In genomic region chr6:114293511-114293910, GRCm38 (mm10) we compare ENCODE assay signal across 14 mouse cellular contexts. TPM values are rescaled to one million over a fixed set of nuclear protein-coding genes. Genes with fewer than 3 reads are reported as not detected.
DNase-seq lines count a peak whose midpoint lies in the region; ATAC-seq and TF ChIP-seq lines count a peak whose summit lies in the region.
"Had no signal": no experiment of that assay in that cellular context is flagged by ENCODE, and none has a peak within 500 bp of the region (broad histone marks: within the 10 kb centered on the region; RNA-seq: fewer than 3 reads in every experiment).

No protein-coding gene starts in this region.

- no peaks in the 10 kb centered on the region for H3K36me3 ChIP-seq in heart, embryonic 11.5 days (ENCODE audit: control insufficient read depth, insufficient read depth, low read length)
- no peaks in the 10 kb centered on the region for H3K36me3 ChIP-seq in lung, embryonic 14.5 days (ENCODE audit: insufficient read depth)
- no peaks in the 10 kb centered on the region for H3K36me3 ChIP-seq in lung, postnatal 0 days (ENCODE audit: insufficient read depth, low read length)
- no peaks in the 10 kb centered on the region for H3K36me3 ChIP-seq in hindbrain, embryonic 14.5 days (replicated peaks; ENCODE audit: control insufficient read depth, insufficient read depth)
- H3K36me3 ChIP-seq in midbrain, embryonic 16.5 days (ENCODE audit: control insufficient read depth, insufficient read depth, low read length), result no peaks in the 10 kb centered on the region

- H3K4me3 ChIP-seq in heart, embryonic 11.5 days (ENCODE audit: low read depth, low read length), result no peak overlapping the region
- H3K4me3 ChIP-seq in lung, embryonic 14.5 days (ENCODE audit: low read depth, low read length), result no peak overlapping the region
- H3K4me3 ChIP-seq in lung, postnatal 0 days (ENCODE audit: low read depth, low read length), result no peak overlapping the region
- no peak overlapping the region for H3K4me3 ChIP-seq in hindbrain, embryonic 14.5 days (replicated peaks; ENCODE audit: low read length)
- no peak overlapping the region for H3K4me3 ChIP-seq in midbrain, embryonic 16.5 days (ENCODE audit: low read depth, low read length)

- TF ChIP-seq EP300 in lung, postnatal 0 days (IDR thresholded peaks at IDR 0.05), result no peak

- no peak overlapping the region for H3K27ac ChIP-seq in heart, embryonic 11.5 days (ENCODE audit: low read depth, low read length)
- H3K27ac ChIP-seq in lung, embryonic 14.5 days (ENCODE audit: low read depth), result no peak overlapping the region
- H3K27ac ChIP-seq in lung, postnatal 0 days (ENCODE audit: low read length), result no peak overlapping the region
- 0 out of 2 replicates have a peak overlapping the region, but pooled peaks have one; percentile 9 for H3K27ac ChIP-seq in hindbrain, embryonic 14.5 days
- peak overlapping the region; percentile 87 for H3K27ac ChIP-seq in midbrain, embryonic 16.5 days (ENCODE audit: low read length)
- H3K27ac ChIP-seq: macrophage had no signal

- no peak for ATAC-seq in heart, embryonic 11.5 days (replicated peaks; ENCODE audit: insufficient number of reproducible peaks, low FRiP score, low TSS enrichment)
- ATAC-seq in lung, embryonic 14.5 days (ENCODE audit: insufficient read depth), result no peak
- no peak for ATAC-seq in lung, postnatal 0 days
- no peak for ATAC-seq in hindbrain, embryonic 14.5 days (ENCODE audit: low FRiP score)
- no peak for ATAC-seq in midbrain, embryonic 16.5 days
- ATAC-seq: Patski had no signal

- TF ChIP-seq CTCF in lung, embryonic 14.5 days (IDR thresholded peaks at IDR 0.05; ENCODE audit: low read depth), result no peak
- no peak for TF ChIP-seq CTCF in lung, postnatal 0 days (IDR thresholded peaks at IDR 0.05)

- WGBS in heart, embryonic 11.5 days (ENCODE audit: insufficient replicate concordance), result 24% methylated on average over 8 of the region's 8 CpGs
- WGBS in lung, embryonic 14.5 days, result 17% methylated on average over 8 of the region's 8 CpGs
- WGBS in lung, postnatal 0 days, result 14% methylated on average over 8 of the region's 8 CpGs
- WGBS in hindbrain, embryonic 14.5 days, result 40% methylated on average over 8 of the region's 8 CpGs
- 14% methylated on average over 8 of the region's 8 CpGs for WGBS in midbrain, embryonic 16.5 days

- H3K4me1 ChIP-seq in heart, embryonic 11.5 days (ENCODE audit: control insufficient read depth, insufficient read depth, low read length), result no peaks in the 10 kb centered on the region; the same call in 1 of the 2 replicates
- H3K4me1 ChIP-seq in lung, embryonic 14.5 days (ENCODE audit: insufficient read depth), result peaks cover 3% of the 10 kb centered on the region; the same call in 1 of the 2 replicates
- H3K4me1 ChIP-seq in lung, postnatal 0 days (ENCODE audit: insufficient read depth, low read depth, low read length), result no peaks in the 10 kb centered on the region
- H3K4me1 ChIP-seq in hindbrain, embryonic 14.5 days (replicated peaks; ENCODE audit: control insufficient read depth, insufficient read depth, low read length), result peaks cover 85% of the 10 kb centered on the region
- H3K4me1 ChIP-seq in midbrain, embryonic 16.5 days (ENCODE audit: control insufficient read depth, insufficient read depth, low read length), result peaks cover 89% of the 10 kb centered on the region

- H3K27me3 ChIP-seq in heart, embryonic 11.5 days (ENCODE audit: control insufficient read depth, insufficient read depth, low read length), result peaks cover 16% of the 10 kb centered on the region
- peaks cover 3% of the 10 kb centered on the region; the same call in 1 of the 2 replicates for H3K27me3 ChIP-seq in lung, embryonic 14.5 days (ENCODE audit: insufficient read depth, low read length)
- H3K27me3 ChIP-seq in lung, postnatal 0 days (replicated peaks; ENCODE audit: insufficient read depth, low read length), result no peaks in the 10 kb centered on the region
- H3K27me3 ChIP-seq in hindbrain, embryonic 14.5 days (ENCODE audit: control insufficient read depth, insufficient read depth, low read length), result no peaks in the 10 kb centered on the region
- no peaks in the 10 kb centered on the region for H3K27me3 ChIP-seq in midbrain, embryonic 16.5 days (ENCODE audit: control insufficient read depth, insufficient read depth, low read depth, low read length)

- no peaks in the 10 kb centered on the region for H3K9me3 ChIP-seq in heart, embryonic 11.5 days (replicated peaks; ENCODE audit: control insufficient read depth, low read length)
- no peaks in the 10 kb centered on the region for H3K9me3 ChIP-seq in lung, embryonic 14.5 days (ENCODE audit: low read depth, low read length)
- no peaks in the 10 kb centered on the region for H3K9me3 ChIP-seq in lung, postnatal 0 days (ENCODE audit: low read length)
- no peaks in the 10 kb centered on the region for H3K9me3 ChIP-seq in hindbrain, embryonic 14.5 days (ENCODE audit: control insufficient read depth, low read length)
- no peaks in the 10 kb centered on the region for H3K9me3 ChIP-seq in midbrain, embryonic 16.5 days (replicated peaks; ENCODE audit: control insufficient read depth, low read length, poor library complexity, severe bottlenecking)

- no peak overlapping the region for H3K9ac ChIP-seq in heart, embryonic 11.5 days (ENCODE audit: low read depth, low read length)
- H3K9ac ChIP-seq in lung, embryonic 14.5 days, result no peak overlapping the region
- no peak overlapping the region for H3K9ac ChIP-seq in lung, postnatal 0 days (replicated peaks; ENCODE audit: low read depth)
- H3K9ac ChIP-seq in hindbrain, embryonic 14.5 days, result no peak overlapping the region
- H3K9ac ChIP-seq in midbrain, embryonic 16.5 days (ENCODE audit: low read depth, low read length), result 0 out of 2 replicates have a peak overlapping the region, but pooled peaks have one; percentile 22

- no peak overlapping the region for H3K4me2 ChIP-seq in heart, embryonic 11.5 days
- H3K4me2 ChIP-seq in lung, embryonic 14.5 days, result no peak overlapping the region
- no peak overlapping the region for H3K4me2 ChIP-seq in lung, postnatal 0 days (replicated peaks; ENCODE audit: low read depth, low read length)
- H3K4me2 ChIP-seq in hindbrain, embryonic 14.5 days (replicated peaks), result no peak overlapping the region
- H3K4me2 ChIP-seq in midbrain, embryonic 16.5 days (ENCODE audit: low read length), result no peak overlapping the region

- DNase-seq in heart, adult 18-20 months, result peak; percentile 6 to 11
- DNase-seq in lung, embryonic 14.5 days, result peak; percentile 15
- no peak for DNase-seq in lung, postnatal 0 days (ENCODE audit: low spot score)
- DNase-seq in hindbrain, embryonic 14.5 days (ENCODE audit: low spot score), result no peak
- DNase-seq in spleen, postnatal 4 days (ENCODE audit: low spot score in 2 of 2), result no peak
- DNase-seq in spleen, adult 12 weeks (ENCODE audit: low spot score), result no peak
- DNase-seq: adrenal gland, adult 2 months; cerebellum, postnatal 36 days; kidney, adult 11 months; retina, postnatal 1 day had no signal

RNA-seq across cellular contexts. Expression of gene Slc6a1, which starts 11.1 kb away (rescaled TPM):
- total RNA-seq in heart, adult 18-20 months (2021), result under 1 TPM in 1 of 2 experiments, not detected in 1; 0.05 TPM
- 0.23 and 0.26 TPM in 2 replicates for polyA plus RNA-seq in heart, embryonic 11.5 days (2014; fragmentation: Nextera tagmentation; extraction: Ambion mirVana)
- 0.46 TPM in 1 of 2 replicates, not detected in the other for polyA plus RNA-seq in lung, embryonic 14.5 days (2014; fragmentation: Nextera tagmentation; extraction: Ambion mirVana)
- not detected in 2 replicates for polyA plus RNA-seq in lung, postnatal 0 days (2015; fragmentation: Nextera tagmentation; extraction: Ambion mirVana)
- 135 and 154 TPM in 2 replicates for polyA plus RNA-seq in hindbrain, embryonic 14.5 days (2014; fragmentation: Nextera tagmentation; extraction: Ambion mirVana)
- 147 and 182 TPM in 2 replicates for polyA plus RNA-seq in midbrain, embryonic 16.5 days (2015; fragmentation: Nextera tagmentation; extraction: Ambion mirVana)
- total RNA-seq: adrenal gland, adult 2 months had no signal
- polyA plus RNA-seq: adrenal gland, adult 2 months; macrophage; Patski had no signal

Comparison
In these comparisons a context has a peak if more than half of its experiments do, and no peak if none do; other contexts are left out.
1. DNase-seq: peak in heart, adult 18-20 months (2 of 2) and lung, embryonic 14.5 days (single experiment); none in lung, postnatal 0 days (single experiment), hindbrain, embryonic 14.5 days (single experiment), spleen, postnatal 4 days (0 of 2) and spleen, adult 12 weeks (single experiment).
2. H3K27ac ChIP-seq: peak in hindbrain, embryonic 14.5 days (single experiment) and midbrain, embryonic 16.5 days (single experiment); none in heart, embryonic 11.5 days (single experiment), lung, embryonic 14.5 days (single experiment) and lung, postnatal 0 days (single experiment).
3. RNA of gene Slc6a1, which starts 11.1 kb away (polyA plus RNA-seq): 147 to 182 TPM in midbrain, embryonic 16.5 days and 135 to 154 TPM in hindbrain, embryonic 14.5 days; 0.23 to 0.26 TPM in heart, embryonic 11.5 days, not detected in lung, postnatal 0 days and 0.46 TPM in lung, embryonic 14.5 days; every median in the first group is over 10 times any median in the second.